Mouse (Mus musculus): ENCODE data around the gene Gm11127. TPM values are rescaled to one million over a fixed set of nuclear protein-coding genes. Genes with fewer than 3 reads are reported as not detected.
"Not testable (repeated sequence)": the region's sequence is repeated elsewhere in the genome, so short reads cannot be mapped to it uniquely, and the experiment has no call there.

Gene Gm11127
- polyA plus RNA-seq, 2 experiments = 0.03 TPM; not detected in 1

- TF ChIP-seq EP300 (IDR thresholded peaks at IDR 0.05; ENCODE audit: low read depth) = peak; percentile 18; the same call in 1 of the 2 replicates
- not testable (repeated sequence) for H3K4me2 ChIP-seq (ENCODE audit: low read depth); H3K4me3 ChIP-seq (ENCODE audit: insufficient read depth in 1 of 2, low read depth in 2 of 2, low read length in 2 of 2); H3K9ac ChIP-seq (replicated peaks); H3K9me3 ChIP-seq (ENCODE audit: control insufficient read depth, low read length); H3K27ac ChIP-seq; H3K27me3 ChIP-seq (ENCODE audit: control insufficient read depth, insufficient read depth, low read length); H3K36me3 ChIP-seq (replicated peaks; ENCODE audit: control insufficient read depth, insufficient read depth, low read depth)
- peaks cover 0 to 16% of the 10 kb centered on the region in 2 experiments; a peak in 3 of 4 replicates for H3K4me1 ChIP-seq (replicated peaks; ENCODE audit: control insufficient read depth in 2 of 2, insufficient read depth in 2 of 2, low read length in 1 of 2)
- WGBS (ENCODE audit: insufficient replicate concordance) = 52% methylated on average over 2 of the region's 4 CpGs
- DNase-seq (ENCODE audit: low read depth in 3 of 3, low spot score in 3 of 3) = peak; percentile 54 to 62 (median 57)
- ATAC-seq (ENCODE audit: insufficient read depth) = peak; percentile 40; the same call in 1 of the 2 replicates
Measured at GRCm38 (mm10) chr17:36030046-36030702, 28.0 kb downstream of the Gm11127 start.

- Histone ChIP-seq H3K27me3 (ENCODE audit: control insufficient read depth, insufficient read depth, low read length) (no peaks in the 10 kb centered on the region), H3K9me3 (ENCODE audit: control insufficient read depth, low read length) (no peaks in the 10 kb centered on the region)
- no peak for TF ChIP-seq CTCF (IDR thresholded peaks at IDR 0.05; ENCODE audit: low read depth)
- no peak for TF ChIP-seq EP300 (IDR thresholded peaks at IDR 0.05; ENCODE audit: low read depth)
Measured at GRCm38 (mm10) chr17:36028879-36029619, 29.1 kb downstream of the Gm11127 start.

GRCm38 (mm10) chr17:36027663-36028062 lies 30.5 kb downstream of the Gm11127 start:
- Histone ChIP-seq H3K9ac (replicated peaks) (no peak overlapping the region), H3K4me3 (ENCODE audit: insufficient read depth in 1 of 2, low read depth in 2 of 2, low read length in 2 of 2) (no peak overlapping the region), H3K27me3 (ENCODE audit: control insufficient read depth, insufficient read depth, low read length) (no peaks in the 10 kb centered on the region), H3K27ac (no peak overlapping the region), H3K4me2 (ENCODE audit: low read depth) (no peak overlapping the region), H3K4me1 (replicated peaks; ENCODE audit: control insufficient read depth in 2 of 2, insufficient read depth in 2 of 2, low read length in 1 of 2) (peaks cover 12 to 31% of the 10 kb centered on the region in 2 experiments), H3K36me3 (replicated peaks; ENCODE audit: control insufficient read depth, insufficient read depth, low read depth) (no peaks in the 10 kb centered on the region), H3K9me3 (ENCODE audit: control insufficient read depth, low read length) (no peaks in the 10 kb centered on the region)
- ATAC-seq (ENCODE audit: insufficient read depth) (no peak), DNase-seq (ENCODE audit: low read depth in 3 of 3, low spot score in 3 of 3) (no peak)
- WGBS (ENCODE audit: insufficient replicate concordance) = 80% methylated on average over 4 of the region's 4 CpGs
- TF ChIP-seq CTCF (IDR thresholded peaks at IDR 0.05; ENCODE audit: low read depth) (no peak), EP300 (IDR thresholded peaks at IDR 0.05; ENCODE audit: low read depth) (no peak)

More at GRCm38 (mm10) chr17:36028879-36029619, 29.1 kb downstream of the Gm11127 start:
- H3K4me3 ChIP-seq (ENCODE audit: insufficient read depth in 1 of 2, low read depth in 2 of 2, low read length in 2 of 2) = no peak overlapping the region
- no peaks in the 10 kb centered on the region for H3K36me3 ChIP-seq (replicated peaks; ENCODE audit: control insufficient read depth, insufficient read depth, low read depth)
- 71% methylated on average over 7 of the region's 7 CpGs for WGBS (ENCODE audit: insufficient replicate concordance)
- DNase-seq (ENCODE audit: low read depth in 3 of 3, low spot score in 3 of 3) (no peak), ATAC-seq (ENCODE audit: insufficient read depth) (no peak)
- H3K4me1 ChIP-seq (replicated peaks; ENCODE audit: control insufficient read depth in 2 of 2, insufficient read depth in 2 of 2, low read length in 1 of 2) = peaks cover 2 to 18% of the 10 kb centered on the region in 2 experiments
- H3K9ac ChIP-seq (replicated peaks) = no peak overlapping the region
- no peak overlapping the region for H3K4me2 ChIP-seq (ENCODE audit: low read depth)
- H3K27ac ChIP-seq = no peak overlapping the region

- DNase-seq (ENCODE audit: low read depth in 3 of 3, low spot score in 3 of 3) = no peak
- no peak for ATAC-seq (ENCODE audit: insufficient read depth)
- no peaks in the 10 kb centered on the region for H3K9me3 ChIP-seq (ENCODE audit: control insufficient read depth, low read length)
- H3K27me3 ChIP-seq (ENCODE audit: control insufficient read depth, insufficient read depth, low read length) = no peaks in the 10 kb centered on the region
- H3K9ac ChIP-seq (replicated peaks) = no peak overlapping the region
- no peak overlapping the region for H3K4me3 ChIP-seq (ENCODE audit: insufficient read depth in 1 of 2, low read depth in 2 of 2, low read length in 2 of 2)
- H3K36me3 ChIP-seq (replicated peaks; ENCODE audit: control insufficient read depth, insufficient read depth, low read depth) = no peaks in the 10 kb centered on the region
- H3K4me1 ChIP-seq (replicated peaks; ENCODE audit: control insufficient read depth in 2 of 2, insufficient read depth in 2 of 2, low read length in 1 of 2) = peaks cover 19 to 37% of the 10 kb centered on the region in 2 experiments
- no peak overlapping the region for H3K27ac ChIP-seq
- H3K4me2 ChIP-seq (ENCODE audit: low read depth) = no peak overlapping the region
- 69% methylated on average over 4 of the region's 4 CpGs for WGBS (ENCODE audit: insufficient replicate concordance)
- TF ChIP-seq CTCF (IDR thresholded peaks at IDR 0.05; ENCODE audit: low read depth) = no peak
- no peak for TF ChIP-seq EP300 (IDR thresholded peaks at IDR 0.05; ENCODE audit: low read depth)
Measured at GRCm38 (mm10) chr17:36025901-36026300, 32.3 kb downstream of the Gm11127 start.

DNA sequence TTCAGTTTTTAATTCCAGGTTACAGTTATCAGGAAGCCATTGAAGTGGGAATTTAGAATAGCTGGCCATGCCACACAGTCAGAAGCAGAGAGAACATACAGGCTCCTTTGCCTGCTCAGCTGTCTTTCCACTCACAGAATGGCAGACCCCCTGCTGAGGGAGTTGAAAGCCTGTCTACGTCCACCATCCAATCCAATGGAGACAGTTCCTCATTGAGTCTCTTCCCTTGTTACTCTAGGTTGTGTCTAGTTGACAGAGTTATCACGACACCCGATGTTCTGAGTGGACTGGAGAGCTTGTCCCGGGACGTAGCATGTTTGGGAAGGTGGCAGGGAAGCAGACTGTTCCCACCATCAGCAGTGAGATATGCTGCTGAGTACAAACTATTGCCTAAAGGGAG lies 33.0 kb downstream of the Gm11127 start:
- H3K9me3 ChIP-seq (ENCODE audit: control insufficient read depth, low read length) = no peaks in the 10 kb centered on the region
- no peak overlapping the region for H3K4me3 ChIP-seq (ENCODE audit: insufficient read depth in 1 of 2, low read depth in 2 of 2, low read length in 2 of 2)
- H3K9ac ChIP-seq (replicated peaks) = no peak overlapping the region
- H3K27me3 ChIP-seq (ENCODE audit: control insufficient read depth, insufficient read depth, low read length) = no peaks in the 10 kb centered on the region
- ATAC-seq (ENCODE audit: insufficient read depth) (no peak), DNase-seq (ENCODE audit: low read depth in 3 of 3, low spot score in 3 of 3) (no peak)
- H3K4me1 ChIP-seq (replicated peaks; ENCODE audit: control insufficient read depth in 2 of 2, insufficient read depth in 2 of 2, low read length in 1 of 2) = peaks cover 19 to 35% of the 10 kb centered on the region in 2 experiments
- H3K27ac ChIP-seq = no peak overlapping the region
- no peak overlapping the region for H3K4me2 ChIP-seq (ENCODE audit: low read depth)
- no peaks in the 10 kb centered on the region for H3K36me3 ChIP-seq (replicated peaks; ENCODE audit: control insufficient read depth, insufficient read depth, low read depth)
- no peak for TF ChIP-seq EP300 (IDR thresholded peaks at IDR 0.05; ENCODE audit: low read depth)
- no peak for TF ChIP-seq CTCF (IDR thresholded peaks at IDR 0.05; ENCODE audit: low read depth)
- WGBS (ENCODE audit: insufficient replicate concordance) = 74% methylated on average over 5 of the region's 5 CpGs

Data from liver, embryonic 14.5 days (tissue).